Mouse (Mus musculus) testis, adult 2 months (tissue): ENCODE data around the gene Nt5c2. TPM values are rescaled to one million over a fixed set of nuclear protein-coding genes. Genes with fewer than 3 reads are reported as not detected.

Experiments
- H3K27ac ChIP-seq: fragments of 200-500 bp; 2 replicates; pipeline ENCODE4 v1.5.1; 2012; ENCODE audit warnings: low read depth, low read length; ENCODE audit not compliant: control insufficient read depth, insufficient read depth
- H3K27me3 ChIP-seq: fragments of 200-500 bp; 2 replicates; pipeline ENCODE4 v1.6.1; 2012; ENCODE audit warnings: mild to moderate bottlenecking, low read length, moderate library complexity; ENCODE audit not compliant: control insufficient read depth, insufficient read depth
- H3K36me3 ChIP-seq: fragments of 200-500 bp; 2 replicates; pipeline ENCODE4 v1.6.1; 2012; ENCODE audit warnings: mild to moderate bottlenecking, low read length; ENCODE audit not compliant: control insufficient read depth, insufficient read depth
- H3K4me1 ChIP-seq: fragments of 200-500 bp; 2 replicates; pipeline ENCODE4 v1.6.1; 2012; ENCODE audit warnings: low read length; ENCODE audit not compliant: control insufficient read depth, insufficient read depth
- H3K4me3 ChIP-seq: fragments of 200-500 bp; 2 replicates; pipeline ENCODE4 v1.5.1; 2012; ENCODE audit warnings: low read depth, mild to moderate bottlenecking, low read length, moderate library complexity, mixed read lengths; ENCODE audit not compliant: control insufficient read depth
- CTCF ChIP-seq: fragments of 200-500 bp; IDR thresholded peaks from 2 replicates; pipeline ENCODE4 v1.5.1; 2012; ENCODE audit warnings: low read depth, mild to moderate bottlenecking, inconsistent platforms, low read length, moderate library complexity; ENCODE audit not compliant: control insufficient read depth, insufficient read depth, insufficient replicate concordance
- POLR2A ChIP-seq: fragments of 200-500 bp; IDR thresholded peaks from 2 replicates; pipeline ENCODE4 v1.6.1; 2012; ENCODE audit warnings: low read depth, mild to moderate bottlenecking, inconsistent platforms, low read length, moderate library complexity; ENCODE audit not compliant: control insufficient read depth
- polyA plus RNA-seq: library from polyadenylated mRNA; depleted of rRNA; stranded (reverse); fragments of >200 nt; gene quantifications from 2 replicates; pipeline ENCODE4 v1.2.3, GENCODE M21; 2012

Gene Nt5c2
- polyA plus RNA-seq, 1 experiment, result 38.6 TPM

DNA sequence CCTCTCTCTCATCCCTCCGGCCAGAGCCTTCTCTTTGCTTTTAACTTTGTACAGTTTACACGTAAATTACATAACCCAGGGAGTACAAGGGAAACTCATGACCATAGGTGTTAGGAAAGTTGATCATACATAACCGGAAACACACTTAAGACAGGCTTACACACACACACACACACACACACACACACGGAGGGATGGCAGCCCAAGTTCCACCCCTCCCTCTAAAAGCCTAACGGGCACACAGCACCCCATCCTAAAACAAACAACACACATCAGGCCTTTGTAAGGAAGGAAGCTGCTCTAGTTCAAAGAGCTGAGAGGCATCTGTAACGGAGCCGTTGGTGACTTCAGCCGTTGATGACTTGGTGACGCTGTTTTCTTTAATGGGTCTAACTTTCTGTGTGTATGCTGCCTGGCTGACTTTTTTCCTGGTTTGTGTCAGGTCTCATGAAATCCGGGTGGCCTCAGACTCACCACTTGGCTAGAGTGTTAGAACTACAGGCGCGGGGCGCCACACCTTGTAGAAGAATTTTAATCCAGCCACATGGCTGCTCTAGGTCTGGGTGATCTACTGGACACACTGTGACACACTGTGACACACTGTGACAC is 44.7 kb downstream of the Nt5c2 start:
- no peaks in the 10 kb centered on the region for H3K27me3 ChIP-seq
- no peaks in the 10 kb centered on the region for H3K36me3 ChIP-seq
- no peak overlapping the region for H3K4me3 ChIP-seq
- H3K27ac ChIP-seq, result peak overlapping the region; percentile 37; the same call in 1 of the 2 replicates
- H3K4me1 ChIP-seq, result peaks cover 2% of the 10 kb centered on the region; the same call in 1 of the 2 replicates
- no peak for TF ChIP-seq CTCF
- TF ChIP-seq POLR2A, result no peak

DNA sequence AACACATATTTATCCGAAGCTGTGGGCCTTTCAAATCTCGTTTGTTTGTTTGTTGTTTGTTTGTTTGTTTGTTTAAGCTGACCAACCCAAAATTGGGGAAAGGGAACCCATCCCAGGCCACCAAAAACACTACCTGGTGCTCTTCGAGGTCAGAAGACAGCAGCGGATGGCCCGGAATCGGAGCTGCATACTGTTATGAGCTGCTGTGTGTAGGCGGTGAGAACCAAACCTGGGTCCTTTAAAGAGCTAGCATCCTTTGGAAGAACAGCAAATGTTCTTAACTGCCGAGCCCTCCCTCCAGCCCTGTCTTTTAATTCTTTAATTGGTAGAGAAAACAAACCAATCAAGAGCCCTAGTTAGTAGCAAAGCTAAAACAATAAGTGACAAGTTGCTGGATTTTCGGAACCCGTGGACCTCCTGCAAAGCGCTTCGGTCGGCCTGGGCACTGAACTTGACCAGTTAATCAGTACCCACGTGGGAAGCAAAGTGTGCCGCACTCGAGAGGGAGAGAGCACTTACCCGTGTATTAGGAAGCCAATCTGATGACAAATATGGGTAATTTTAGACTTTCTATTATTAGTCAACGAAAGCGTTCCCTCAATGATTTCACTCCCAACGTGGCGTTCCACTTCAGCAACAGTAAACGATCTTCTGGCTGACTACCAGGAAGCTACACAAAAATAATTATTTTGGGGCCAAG is 45.5 kb downstream of the Nt5c2 start:
- Histone ChIP-seq H3K27me3 (no peaks in the 10 kb centered on the region), H3K27ac (no peak overlapping the region), H3K4me3 (no peak overlapping the region), H3K4me1 (peaks cover 2% of the 10 kb centered on the region; the same call in 1 of the 2 replicates), H3K36me3 (no peaks in the 10 kb centered on the region)
- no peak for TF ChIP-seq POLR2A
- no peak for TF ChIP-seq CTCF

DNA sequence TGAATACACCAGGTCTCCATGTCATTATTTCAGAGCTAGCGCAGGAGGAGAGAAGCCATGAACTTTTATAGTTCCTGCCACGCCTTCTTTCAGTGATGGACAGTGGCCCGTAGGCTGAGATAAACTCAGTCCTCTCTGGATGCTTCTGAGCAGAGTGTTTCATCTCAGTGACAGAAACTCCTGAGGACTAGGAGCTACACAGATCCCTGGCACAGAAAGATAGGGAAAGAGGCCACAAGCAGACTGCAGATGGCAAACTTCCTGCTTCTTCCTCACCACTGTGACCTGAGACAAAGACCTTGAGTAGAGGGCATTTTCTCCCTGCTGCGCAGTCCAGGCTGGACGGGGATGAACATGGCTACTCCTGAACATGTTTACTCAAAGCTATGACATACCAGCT is 46.1 kb downstream of the Nt5c2 start:
- TF ChIP-seq CTCF, result no peak
- no peak for TF ChIP-seq POLR2A
- Histone ChIP-seq H3K4me1 (peaks cover 2% of the 10 kb centered on the region; the same call in 1 of the 2 replicates), H3K27ac (no peak overlapping the region)

DNA sequence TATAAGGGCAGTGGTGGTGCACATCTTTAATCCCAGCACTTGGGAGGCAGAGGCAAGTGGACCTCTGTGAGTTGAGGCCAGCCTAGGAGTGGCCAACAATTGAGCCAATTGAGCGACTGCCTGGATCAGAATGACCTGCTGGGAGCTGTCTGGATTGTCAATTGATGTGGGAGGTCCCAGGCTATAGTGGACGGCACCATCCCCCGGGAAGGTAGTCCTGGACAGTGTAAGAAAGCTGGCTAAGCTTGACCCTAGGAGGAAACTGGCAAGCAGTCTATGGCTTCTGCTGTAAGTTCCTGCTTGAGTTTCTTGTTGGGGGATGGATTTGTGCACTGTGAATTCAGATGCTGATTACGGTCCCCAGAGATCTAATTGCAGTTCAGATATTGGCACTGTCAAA is 47.1 kb downstream of the Nt5c2 start:
- Histone ChIP-seq H3K4me3 (no peak overlapping the region), H3K27ac (no peak overlapping the region), H3K27me3 (no peaks in the 10 kb centered on the region), H3K4me1 (peaks cover 2% of the 10 kb centered on the region; the same call in 1 of the 2 replicates), H3K36me3 (no peaks in the 10 kb centered on the region)
- no peak for TF ChIP-seq POLR2A
- TF ChIP-seq CTCF, result no peak

More for the DNA sequence above, 46.1 kb downstream of the Nt5c2 start:
- Histone ChIP-seq H3K27me3 (no peaks in the 10 kb centered on the region), H3K36me3 (no peaks in the 10 kb centered on the region), H3K4me3 (no peak overlapping the region)

DNA sequence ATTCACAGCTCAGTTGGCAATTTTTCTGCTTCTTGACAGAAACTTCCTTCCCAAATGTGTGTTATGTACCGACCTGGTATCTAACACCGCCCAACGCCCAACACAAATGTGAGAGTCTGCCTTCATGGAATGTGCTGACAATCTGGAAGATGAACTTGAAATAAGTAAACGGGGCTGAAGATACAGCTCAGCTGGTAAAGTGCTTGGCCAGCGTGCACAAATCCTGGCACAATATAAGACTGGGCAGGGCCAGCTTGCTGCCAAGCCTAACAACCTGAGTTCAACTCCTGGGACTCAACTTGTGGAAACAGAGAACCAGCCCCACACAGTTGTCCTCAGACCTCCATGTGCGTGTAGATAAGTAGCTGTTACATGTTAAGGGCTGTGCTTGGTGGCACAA is 48.6 kb downstream of the Nt5c2 start:
- no peaks in the 10 kb centered on the region for H3K4me1 ChIP-seq
- H3K27me3 ChIP-seq, result no peaks in the 10 kb centered on the region
- H3K27ac ChIP-seq, result no peak overlapping the region
- H3K4me3 ChIP-seq, result no peak overlapping the region
- TF ChIP-seq CTCF, result no peak
- no peaks in the 10 kb centered on the region for H3K36me3 ChIP-seq

DNA sequence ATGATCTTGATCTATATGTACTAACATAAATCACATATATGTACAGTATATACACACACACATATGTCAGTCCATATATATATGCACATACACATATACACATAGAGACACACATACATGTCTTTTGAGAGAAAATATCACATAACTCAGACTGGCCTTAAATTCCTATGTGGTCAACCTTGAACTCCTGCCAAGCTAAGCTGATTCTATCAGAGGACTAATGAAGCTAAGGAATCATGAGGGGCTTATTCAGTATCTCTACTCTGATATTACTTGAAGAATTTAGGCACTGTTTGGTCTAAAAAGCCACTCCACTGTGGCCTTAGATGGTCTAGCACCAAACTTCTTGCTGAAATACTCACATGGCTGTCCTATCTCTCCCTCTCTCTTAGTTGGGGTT is 49.5 kb downstream of the Nt5c2 start:
- no peak overlapping the region for H3K4me3 ChIP-seq
- no peak for TF ChIP-seq CTCF
- no peak for TF ChIP-seq POLR2A
- H3K36me3 ChIP-seq, result no peaks in the 10 kb centered on the region
- no peaks in the 10 kb centered on the region for H3K4me1 ChIP-seq
- H3K27ac ChIP-seq, result no peak overlapping the region
- no peaks in the 10 kb centered on the region for H3K27me3 ChIP-seq

DNA sequence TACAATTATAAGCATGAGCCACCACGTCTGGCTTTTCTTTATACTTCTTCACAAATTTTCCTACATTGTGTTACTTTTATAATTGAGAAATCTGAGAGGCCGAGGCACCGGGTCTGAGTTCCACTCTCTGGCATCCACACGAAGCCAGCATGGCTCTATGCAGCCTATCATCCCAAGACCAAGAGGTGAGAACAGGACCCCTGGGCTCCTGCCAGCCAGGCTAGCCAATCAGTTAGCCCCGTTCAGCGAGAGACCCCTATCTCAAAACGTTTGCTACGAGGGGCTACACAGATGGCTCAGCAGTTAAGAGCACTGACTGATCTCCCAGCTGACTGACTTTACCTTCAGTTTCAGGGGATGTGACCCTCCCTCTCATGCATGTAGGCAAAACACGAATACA is 50.6 kb downstream of the Nt5c2 start:
- H3K36me3 ChIP-seq, result no peaks in the 10 kb centered on the region
- H3K4me3 ChIP-seq, result no peak overlapping the region
- no peak overlapping the region for H3K27ac ChIP-seq
- no peak for TF ChIP-seq POLR2A
- no peaks in the 10 kb centered on the region for H3K27me3 ChIP-seq
- no peaks in the 10 kb centered on the region for H3K4me1 ChIP-seq
